Mouse (Mus musculus) forebrain, embryonic 10.5 days (tissue): Measurements from ENCODE around the gene Rasgef1a. TPM values are rescaled to one million over a fixed set of nuclear protein-coding genes. Genes with fewer than 3 reads are reported as not detected.

Source experiments
- DNase-seq: peaks from one replicate; pipeline ENCODE4 v3.0.0-alpha.2; 2017; ENCODE audit warnings: low spot score; ENCODE audit errors: extremely low spot score
- H3K27ac ChIP-seq: fragments of 300-500 bp; sonication (generic); 2 replicates; pipeline ENCODE4 v1.5.1; 2016; ENCODE audit warnings: mild to moderate bottlenecking
- H3K27me3 ChIP-seq: fragments of 300-500 bp; sonication (generic); 2 replicates; pipeline ENCODE4 v1.6.1; 2016; ENCODE audit warnings: mild to moderate bottlenecking; ENCODE audit not compliant: poor library complexity, severe bottlenecking
- H3K36me3 ChIP-seq: fragments of 300-500 bp; sonication (generic); replicated peaks from 2 replicates; pipeline ENCODE4 v1.6.1; 2016; ENCODE audit warnings: mild to moderate bottlenecking, moderate library complexity
- H3K4me1 ChIP-seq: fragments of 300-500 bp; sonication (generic); 2 replicates; pipeline ENCODE4 v1.6.1; 2016
- H3K4me3 ChIP-seq: fragments of 300-500 bp; sonication (generic); 2 replicates; pipeline ENCODE4 v1.5.1; 2016; ENCODE audit warnings: mild to moderate bottlenecking, moderate library complexity
- H3K9me3 ChIP-seq: fragments of 300-500 bp; sonication (generic); 2 replicates; pipeline ENCODE4 v1.6.1; 2016; ENCODE audit warnings: mild to moderate bottlenecking, moderate library complexity
- WGBS: fragments of 180-500 bp; shearing (Covaris S2); methylation state at CpG from one replicate; pipeline ENCODE4 v1.1.7; 2016; 5-methylcytosine and 5-hydroxymethylcytosine counted together
- microRNA-seq: library from miRNA; unstranded; fragments of <30 nt; microRNA quantifications from one replicate; pipeline ENCODE4, GENCODE M21; 2017
- polyA plus RNA-seq: library from polyadenylated mRNA; unstranded; fragments of >200 nt; fragmentation: Nextera tagmentation; extraction: Ambion mirVana; gene quantifications from 2 replicates; pipeline ENCODE4 v1.2.1, GENCODE M21; 2016

Rasgef1a gene
- polyA plus RNA-seq, 1 experiment from 2014 or later: 0.22 TPM

DNA sequence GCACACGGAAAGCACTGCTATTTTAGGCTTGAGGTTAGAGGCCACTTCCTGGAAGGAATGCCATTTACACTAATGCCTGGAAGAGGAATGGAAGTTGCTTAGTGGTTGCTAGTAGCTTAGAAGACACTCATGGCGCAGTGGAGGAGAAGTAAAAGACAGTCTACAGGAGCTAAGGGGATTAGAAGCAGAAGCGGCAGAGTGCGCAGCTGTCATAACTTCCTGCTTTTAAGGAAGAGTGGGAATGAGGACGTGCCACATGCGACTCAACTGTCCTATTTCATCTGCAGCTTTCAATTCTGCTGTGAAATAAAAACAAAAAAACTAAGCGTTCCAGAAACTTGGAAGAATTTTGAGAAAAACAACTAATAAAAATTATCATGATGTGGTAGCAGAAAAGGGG lies 116.0 kb downstream of the Rasgef1a start:
- H3K27me3 ChIP-seq: no peaks in the 10 kb centered on the region

DNA sequence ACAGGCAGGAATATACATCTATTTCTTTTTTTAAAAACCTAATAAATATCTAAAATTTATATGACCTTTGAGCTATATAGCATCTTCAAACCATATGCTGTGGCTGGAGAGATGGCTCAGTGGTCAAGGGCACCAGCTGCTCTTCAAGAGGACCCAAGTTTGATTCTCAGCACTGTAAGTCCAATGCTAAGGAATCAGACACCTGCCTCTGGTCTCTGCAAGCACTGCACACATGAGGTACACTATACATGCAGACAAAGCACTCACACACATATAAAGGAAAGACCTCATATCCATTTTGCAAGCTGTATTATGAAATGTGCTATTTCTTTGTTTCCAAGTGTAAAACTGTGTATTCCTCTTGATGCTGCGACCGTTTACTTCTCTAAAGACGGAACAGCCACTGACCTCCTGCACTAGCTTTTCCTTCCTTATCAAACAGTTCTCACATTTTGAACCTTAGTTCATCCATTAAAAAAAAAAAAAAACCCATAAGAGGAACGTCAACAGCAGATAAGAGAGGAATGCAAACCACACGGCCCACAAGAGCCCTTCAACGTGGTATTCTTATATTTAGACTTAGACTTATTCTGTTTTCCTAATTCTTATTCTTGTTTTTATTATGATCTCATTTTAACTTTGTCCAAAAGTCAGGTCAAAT lies 116.7 kb downstream of the Rasgef1a start:
- Histone ChIP-seq H3K4me1 (no peaks in the 10 kb centered on the region), H3K27ac (no peak overlapping the region), H3K27me3 (no peaks in the 10 kb centered on the region), H3K4me3 (no peak overlapping the region), H3K36me3 (peaks cover 6% of the 10 kb centered on the region; the same call in 1 of the 2 replicates), H3K9me3 (no peaks in the 10 kb centered on the region)
- DNase-seq: no peak
- 87% methylated on average over 6 of the region's 6 CpGs for WGBS

More for the DNA sequence above, 116.0 kb downstream of the Rasgef1a start:
- H3K9me3 ChIP-seq: no peaks in the 10 kb centered on the region
- no peak overlapping the region for H3K27ac ChIP-seq
- H3K4me3 ChIP-seq: no peak overlapping the region
- 84% methylated on average over 7 of the region's 7 CpGs for WGBS
- DNase-seq: no peak
- H3K4me1 ChIP-seq: no peaks in the 10 kb centered on the region
- H3K36me3 ChIP-seq: peaks cover 13% of the 10 kb centered on the region

GRCm38 (mm10) chr6:118130022-118130421 lies 118.8 kb downstream of the Rasgef1a start:
- H3K27ac ChIP-seq: no peak overlapping the region
- H3K27me3 ChIP-seq: no peaks in the 10 kb centered on the region
- no peaks in the 10 kb centered on the region; the same call in 1 of the 2 replicates for H3K36me3 ChIP-seq
- no peaks in the 10 kb centered on the region for H3K9me3 ChIP-seq
- no peak overlapping the region for H3K4me3 ChIP-seq
- no peaks in the 10 kb centered on the region for H3K4me1 ChIP-seq
- 87% methylated on average over 2 of the region's 2 CpGs for WGBS
- DNase-seq: no peak

- no peaks in the 10 kb centered on the region for H3K9me3 ChIP-seq
- no peak overlapping the region for H3K27ac ChIP-seq
- no peak for DNase-seq
- H3K4me3 ChIP-seq: no peak overlapping the region
- peaks cover 14% of the 10 kb centered on the region for H3K4me1 ChIP-seq
- no peaks in the 10 kb centered on the region for H3K27me3 ChIP-seq
- 79% methylated on average over 1 of the region's 1 CpGs for WGBS
- no peaks in the 10 kb centered on the region for H3K36me3 ChIP-seq
These were observed 123.2 kb downstream of the Rasgef1a start for GRCm38 (mm10) chr6:118134461-118134860.

DNA sequence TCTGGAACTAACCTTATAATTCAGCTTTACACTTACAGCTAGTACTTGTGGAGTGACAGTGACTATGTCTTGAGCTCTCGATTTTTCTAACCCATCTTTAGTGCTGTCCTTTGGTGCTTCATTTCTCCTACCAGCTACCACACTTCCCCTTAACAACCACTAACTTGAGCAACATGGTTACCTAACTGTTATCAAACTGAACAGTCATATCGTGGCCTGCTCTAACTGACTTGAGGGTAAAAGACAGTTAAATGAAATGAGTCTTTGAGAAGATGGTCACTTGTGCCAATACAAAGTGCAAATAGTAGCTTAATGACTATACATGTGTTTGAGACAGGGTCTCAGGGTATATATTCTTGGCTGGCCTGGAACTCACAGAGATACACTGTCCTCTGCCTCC lies 125.9 kb downstream of the Rasgef1a start:
- 75% methylated on average over 2 of the region's 2 CpGs for WGBS
- Histone ChIP-seq H3K36me3 (no peaks in the 10 kb centered on the region), H3K9me3 (no peaks in the 10 kb centered on the region), H3K27me3 (no peaks in the 10 kb centered on the region), H3K4me3 (no peak overlapping the region), H3K4me1 (peaks cover 14% of the 10 kb centered on the region), H3K27ac (no peak overlapping the region)
- no peak for DNase-seq

- Histone ChIP-seq H3K9me3 (no peaks in the 10 kb centered on the region; the same call in 1 of the 2 replicates), H3K27ac (peak within 1 kb of the TSS; percentile 90)
- 7% methylated on average over 64 of the region's 66 CpGs for WGBS
These were observed 127.8 kb downstream of the Rasgef1a start, which contains the start of gene Csgalnact2 for GRCm38 (mm10) chr6:118138731-118139709. TSS of gene Csgalnact2 (minus strand) at chr6:118139140.

GRCm38 (mm10) chr6:118140961-118141360 lies 129.7 kb downstream of the Rasgef1a start:
- no peak overlapping the region for H3K27ac ChIP-seq
- no peak overlapping the region for H3K4me3 ChIP-seq
- 89% methylated on average over 6 of the region's 6 CpGs for WGBS

More at GRCm38 (mm10) chr6:118138731-118139709, 127.8 kb downstream of the Rasgef1a start, which contains the start of gene Csgalnact2:
- Histone ChIP-seq H3K4me1 (peaks cover 14% of the 10 kb centered on the region), H3K4me3 (peak within 1 kb of the TSS; percentile 79), H3K27me3 (no peaks in the 10 kb centered on the region), H3K36me3 (no peaks in the 10 kb centered on the region)
- DNase-seq: peak; percentile 89

More at GRCm38 (mm10) chr6:118140961-118141360, 129.7 kb downstream of the Rasgef1a start:
- DNase-seq: no peak
- H3K4me1 ChIP-seq: peaks cover 14% of the 10 kb centered on the region
- no peaks in the 10 kb centered on the region for H3K36me3 ChIP-seq
- no peaks in the 10 kb centered on the region for H3K27me3 ChIP-seq
- H3K9me3 ChIP-seq: peaks cover 5% of the 10 kb centered on the region; the same call in 1 of the 2 replicates

Small RNA genes within 50 kb of the gene (microRNA-seq; reads per million reads assigned to microRNA genes)
- not detected for gene Mir7044

Other genes starting within 250 kb of the Rasgef1a start
- gene Zfp637, start 170.3 kb upstream of the Rasgef1a start, polyA plus RNA-seq: 91.1 and 97.4 TPM in 2 replicates
- gene Zfp239, start 149.3 kb upstream of the Rasgef1a start, polyA plus RNA-seq: 13.6 and 14.8 TPM in 2 replicates
- 890 and 940 TPM in 2 replicates for gene Hnrnpf, start 111.1 kb upstream of the Rasgef1a start, polyA plus RNA-seq
- gene Fxyd4, start 73.7 kb upstream of the Rasgef1a start, polyA plus RNA-seq: 2.0 and 2.5 TPM in 2 replicates
- gene Csgalnact2, start 127.7 kb downstream of the Rasgef1a start, polyA plus RNA-seq: 6.1 and 6.6 TPM in 2 replicates
- gene Ret, start 186.3 kb downstream of the Rasgef1a start, polyA plus RNA-seq: 0.53 and 0.56 TPM in 2 replicates